Mouse (Mus musculus) kidney, adult 11 months (tissue): ENCODE measurements around the gene Esr1.
"Not testable (repeated sequence)": the region's sequence is repeated elsewhere in the genome, so short reads cannot be mapped to it uniquely, and the experiment has no call there.

Experiments used
- DNase-seq: peaks from one replicate; pipeline ENCODE4 v3.0.0; 2022

Esr1 gene

GRCm38 (mm10) chr10:4709915-4710314, 98.5 kb downstream of the Esr1 start:
- peak; percentile 15 for DNase-seq

GRCm38 (mm10) chr10:4711434-4711833, 100.0 kb downstream of the Esr1 start:
- DNase-seq, result no peak

- DNase-seq, result no peak
Observed at GRCm38 (mm10) chr10:4712061-4712908, 100.9 kb downstream of the Esr1 start.

- no peak for DNase-seq
Observed at GRCm38 (mm10) chr10:4713398-4713797, 102.0 kb downstream of the Esr1 start.

- no peak for DNase-seq
Observed at GRCm38 (mm10) chr10:4724851-4725250, 113.5 kb downstream of the Esr1 start.

- no peak for DNase-seq
Observed at GRCm38 (mm10) chr10:4726141-4726540, 114.7 kb downstream of the Esr1 start.

- DNase-seq, result no peak
Observed at GRCm38 (mm10) chr10:4732328-4732727, 120.9 kb downstream of the Esr1 start.

GRCm38 (mm10) chr10:4733987-4734386, 122.6 kb downstream of the Esr1 start:
- DNase-seq, result no peak

GRCm38 (mm10) chr10:4734942-4735341, 123.5 kb downstream of the Esr1 start:
- no peak for DNase-seq

GRCm38 (mm10) chr10:4738311-4738710, 126.9 kb downstream of the Esr1 start:
- no peak for DNase-seq

GRCm38 (mm10) chr10:4751091-4751490, 139.7 kb downstream of the Esr1 start:
- DNase-seq, result not testable (repeated sequence)

- no peak for DNase-seq
Observed at GRCm38 (mm10) chr10:4752977-4753376, 141.6 kb downstream of the Esr1 start.

- DNase-seq, result no peak
Observed at GRCm38 (mm10) chr10:4775541-4775940, 164.1 kb downstream of the Esr1 start.

- DNase-seq, result peak; percentile 12
Observed at GRCm38 (mm10) chr10:4776007-4776713, 164.8 kb downstream of the Esr1 start.

- no peak for DNase-seq
Observed at GRCm38 (mm10) chr10:4776714-4777090, 165.3 kb downstream of the Esr1 start.

GRCm38 (mm10) chr10:4777996-4778395, 166.6 kb downstream of the Esr1 start:
- no peak for DNase-seq

- DNase-seq, result no peak
Observed at GRCm38 (mm10) chr10:4780926-4781325, 169.5 kb downstream of the Esr1 start.

- DNase-seq, result no peak
Observed at GRCm38 (mm10) chr10:4787003-4787628, 175.7 kb downstream of the Esr1 start.

- DNase-seq, result no peak
Observed at GRCm38 (mm10) chr10:4798268-4798808, 186.9 kb downstream of the Esr1 start.

- DNase-seq, result no peak
Observed at GRCm38 (mm10) chr10:4824366-4824765, 213.0 kb downstream of the Esr1 start.

- no peak for DNase-seq
Observed at GRCm38 (mm10) chr10:4830592-4830991, 219.2 kb downstream of the Esr1 start.

GRCm38 (mm10) chr10:4838099-4838498, 226.7 kb downstream of the Esr1 start:
- no peak for DNase-seq

GRCm38 (mm10) chr10:4841039-4841438, 229.6 kb downstream of the Esr1 start:
- DNase-seq, result no peak
